Mouse (Mus musculus) heart, embryonic 14.5 days (tissue): ENCODE results near the gene Spag17. TPM values are rescaled to one million over a fixed set of nuclear protein-coding genes. Genes with fewer than 3 reads are reported as not detected.

Source experiments
- ATAC-seq: fragments of 200-750 bp; cut with Nextera tagmentation; 2 replicates; pipeline ENCODE4 v1.8.0; 2017; ENCODE audit warnings: low read depth, moderate TSS enrichment; ENCODE audit not compliant: insufficient number of reproducible peaks, insufficient read depth, low FRiP score
- H3K27ac ChIP-seq, 2 experiments: fragments of 200-500 bp in 1 of 2; fragments of 300-500 bp in 1 of 2; sonication (generic) in 1 of 2; replicated peaks in 1 of 2; 2 replicates each; pipeline ENCODE4 v1.5.1; 2012 to 2014; ENCODE audit warnings: low read depth in 2 of 2, low read length in 2 of 2, control low read depth in 1 of 2, mild to moderate bottlenecking in 1 of 2, mixed read lengths in 1 of 2; ENCODE audit not compliant: control insufficient read depth in 1 of 2, insufficient read depth in 1 of 2
- H3K27me3 ChIP-seq: fragments of 300-500 bp; sonication (generic); 2 replicates; pipeline ENCODE4 v1.6.1; 2014; ENCODE audit warnings: mild to moderate bottlenecking, low read length, control low read depth; ENCODE audit not compliant: control insufficient read depth, insufficient read depth
- H3K36me3 ChIP-seq: fragments of 300-500 bp; sonication (generic); 2 replicates; pipeline ENCODE4 v1.6.1; 2014; ENCODE audit warnings: mild to moderate bottlenecking, control low read depth, low read length, mixed read lengths; ENCODE audit not compliant: control insufficient read depth, insufficient read depth
- H3K4me1 ChIP-seq, 2 experiments: fragments of 200-500 bp in 1 of 2; fragments of 300-500 bp in 1 of 2; sonication (generic) in 1 of 2; 2 replicates each; pipeline ENCODE4 v1.6.1; 2012 to 2014; ENCODE audit warnings: low read length in 2 of 2, control low read depth in 1 of 2, mixed read lengths in 1 of 2; ENCODE audit not compliant: control insufficient read depth in 2 of 2, insufficient read depth in 2 of 2
- H3K4me2 ChIP-seq: fragments of 300-500 bp; sonication (generic); 2 replicates; pipeline ENCODE4 v1.6.1; 2014; ENCODE audit warnings: mild to moderate bottlenecking, low read length
- H3K4me3 ChIP-seq, 2 experiments: fragments of 200-500 bp in 1 of 2; fragments of 300-500 bp in 1 of 2; sonication (generic) in 1 of 2; 2 replicates each; pipeline ENCODE4 v1.5.1; 2012 to 2014; ENCODE audit warnings: low read length in 2 of 2, mild to moderate bottlenecking in 2 of 2, control low read depth in 1 of 2, low read depth in 1 of 2, moderate library complexity in 1 of 2; ENCODE audit not compliant: control insufficient read depth in 1 of 2, insufficient read depth in 1 of 2
- H3K9ac ChIP-seq: fragments of 300-500 bp; sonication (generic); 2 replicates; pipeline ENCODE4 v1.6.1; 2014; ENCODE audit warnings: mild to moderate bottlenecking, low read length
- H3K9me3 ChIP-seq: fragments of 300-500 bp; sonication (generic); 2 replicates; pipeline ENCODE4 v1.6.1; 2016; ENCODE audit warnings: low read length, control low read depth; ENCODE audit not compliant: control insufficient read depth
- WGBS: fragments of 180-500 bp; shearing (Covaris S2); extraction: QIAGEN DNeasy Blood & Tissue Kit; methylation state at CpG from one replicate; pipeline ENCODE4 v1.1.7; 2014; 5-methylcytosine and 5-hydroxymethylcytosine counted together
- polyA plus RNA-seq: library from polyadenylated mRNA; unstranded; fragments of >200 nt; fragmentation: Nextera tagmentation; extraction: Ambion mirVana; gene quantifications from 2 replicates; pipeline ENCODE4 v1.2.1, GENCODE M21; 2014

The Spag17 gene
- polyA plus RNA-seq, 1 experiment from 2014 or later, result 0.31 TPM

GRCm38 (mm10) chr3:99965863-99966262 is 80.7 kb downstream of the Spag17 start:
- Histone ChIP-seq H3K27ac (no peak overlapping the region), H3K9me3 (no peaks in the 10 kb centered on the region), H3K36me3 (no peaks in the 10 kb centered on the region), H3K4me2 (no peak overlapping the region), H3K4me1 (no peaks in the 10 kb centered on the region), H3K27me3 (no peaks in the 10 kb centered on the region), H3K4me3 (no peak overlapping the region), H3K9ac (no peak overlapping the region)
- no peak for ATAC-seq
- WGBS, result 70% methylated on average over 4 of the region's 4 CpGs

GRCm38 (mm10) chr3:99966285-99966684 is 81.1 kb downstream of the Spag17 start:
- ATAC-seq, result no peak
- Histone ChIP-seq H3K27ac (no peak overlapping the region), H3K9ac (no peak overlapping the region), H3K27me3 (no peaks in the 10 kb centered on the region), H3K9me3 (no peaks in the 10 kb centered on the region), H3K4me1 (no peaks in the 10 kb centered on the region), H3K4me2 (no peak overlapping the region), H3K4me3 (no peak overlapping the region), H3K36me3 (no peaks in the 10 kb centered on the region)
- WGBS, result 67% methylated on average over 2 of the region's 2 CpGs

DNA sequence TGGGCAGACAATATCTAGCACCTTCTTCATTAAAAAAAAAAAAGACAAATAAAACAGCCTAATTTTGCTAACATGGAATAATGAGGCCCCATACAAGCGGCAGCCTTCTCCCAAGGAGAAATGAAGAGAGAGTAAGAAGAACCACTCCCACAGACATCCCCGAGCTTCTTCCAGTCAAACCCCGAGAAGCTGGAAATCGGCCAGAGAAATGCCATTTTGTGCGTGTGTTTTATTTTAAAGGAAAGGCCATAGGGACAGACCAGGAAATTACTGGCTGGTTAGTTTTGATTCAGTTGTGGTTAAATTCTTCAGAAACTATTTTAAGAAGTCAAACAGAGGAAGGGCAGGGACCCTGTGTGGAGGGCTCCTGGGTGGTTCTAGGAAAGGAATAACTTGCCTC is 85.6 kb downstream of the Spag17 start:
- no peaks in the 10 kb centered on the region for H3K9me3 ChIP-seq
- H3K36me3 ChIP-seq, result no peaks in the 10 kb centered on the region
- no peak overlapping the region for H3K27ac ChIP-seq
- ATAC-seq, result no peak
- no peaks in the 10 kb centered on the region for H3K27me3 ChIP-seq
- H3K4me3 ChIP-seq, result no peak overlapping the region
- 47% methylated on average over 5 of the region's 5 CpGs for WGBS
- no peak overlapping the region for H3K4me2 ChIP-seq
- no peak overlapping the region for H3K9ac ChIP-seq
- H3K4me1 ChIP-seq, result no peaks in the 10 kb centered on the region

DNA sequence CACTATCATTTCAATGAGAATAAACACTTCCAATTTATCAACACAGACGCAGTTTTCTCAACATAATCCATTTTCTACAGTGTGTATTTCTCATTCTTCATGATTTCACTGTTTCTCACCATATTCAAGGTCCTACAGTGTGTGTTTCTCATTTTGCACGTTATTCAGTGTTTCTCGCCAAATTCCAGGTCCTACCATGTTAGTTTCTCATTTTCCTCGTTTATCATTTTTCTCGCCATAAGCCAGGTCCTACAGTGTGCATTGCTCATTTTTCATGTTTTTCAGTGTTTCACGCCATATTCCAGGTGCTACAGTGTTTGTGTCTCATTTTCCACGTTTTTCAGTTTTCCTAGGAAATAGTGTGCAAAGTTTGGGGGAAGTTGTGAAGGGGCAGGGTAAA is 95.8 kb downstream of the Spag17 start:
- 59% methylated on average over 7 of the region's 7 CpGs for WGBS
- Histone ChIP-seq H3K4me1 (no peaks in the 10 kb centered on the region), H3K9ac (no peak overlapping the region), H3K4me2 (no peak overlapping the region), H3K27ac (no peak overlapping the region), H3K4me3 (no peak overlapping the region), H3K27me3 (no peaks in the 10 kb centered on the region), H3K9me3 (no peaks in the 10 kb centered on the region), H3K36me3 (no peaks in the 10 kb centered on the region)
- ATAC-seq, result no peak

- Histone ChIP-seq H3K9ac (no peak overlapping the region), H3K9me3 (peaks cover 3% of the 10 kb centered on the region; the same call in 1 of the 2 replicates), H3K4me3 (no peak overlapping the region), H3K4me2 (no peak overlapping the region), H3K27ac (no peak overlapping the region), H3K4me1 (no peaks in the 10 kb centered on the region), H3K36me3 (no peaks in the 10 kb centered on the region), H3K27me3 (no peaks in the 10 kb centered on the region)
- 64% methylated on average over 1 of the region's 1 CpGs for WGBS
- ATAC-seq, result no peak
Measured at GRCm38 (mm10) chr3:100004676-100005075, 119.5 kb downstream of the Spag17 start.

DNA sequence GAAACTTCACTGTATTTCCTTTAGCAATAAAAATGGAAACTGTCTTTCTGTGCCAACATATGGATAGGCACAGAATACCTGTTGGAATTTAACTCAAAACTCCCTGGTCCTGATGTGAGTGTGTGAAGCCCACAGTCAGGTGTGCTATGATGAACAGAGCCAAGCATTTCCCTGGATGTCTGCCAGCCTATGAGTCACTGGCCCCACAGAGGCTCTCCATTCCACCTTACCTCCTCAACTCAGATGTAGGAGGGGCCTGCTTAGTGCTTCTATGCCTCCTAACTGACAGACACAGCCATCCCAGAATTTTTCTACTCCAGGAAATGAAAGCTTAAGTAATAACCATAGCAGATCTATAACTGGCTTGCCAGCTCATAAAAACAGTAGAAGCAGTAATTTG is 124.6 kb downstream of the Spag17 start:
- Histone ChIP-seq H3K36me3 (no peaks in the 10 kb centered on the region), H3K4me3 (no peak overlapping the region), H3K9ac (no peak overlapping the region), H3K27ac (no peak overlapping the region), H3K4me1 (no peaks in the 10 kb centered on the region), H3K4me2 (no peak overlapping the region), H3K27me3 (no peaks in the 10 kb centered on the region), H3K9me3 (no peaks in the 10 kb centered on the region)
- ATAC-seq, result no peak

DNA sequence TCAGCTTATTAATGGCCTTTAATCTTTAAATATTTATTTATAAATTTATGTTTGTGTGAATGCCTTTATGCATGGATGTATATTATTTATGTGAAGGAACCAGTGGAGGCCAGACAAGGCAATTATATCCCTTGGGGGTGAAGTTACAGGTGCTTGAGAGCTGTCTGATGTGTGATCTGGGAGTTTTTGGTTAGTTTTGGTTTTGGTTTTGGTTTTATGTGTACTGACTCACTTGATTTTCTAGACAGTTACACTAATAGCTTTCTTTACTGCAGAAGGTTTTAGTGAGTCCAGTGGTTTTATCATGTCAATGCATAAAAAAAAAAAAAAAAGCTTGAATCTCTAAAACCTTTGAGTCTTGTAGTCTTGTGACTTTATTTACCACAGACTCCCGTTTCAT is 128.9 kb downstream of the Spag17 start:
- Histone ChIP-seq H3K27ac (no peak overlapping the region), H3K4me3 (no peak overlapping the region), H3K9ac (no peak overlapping the region), H3K9me3 (no peaks in the 10 kb centered on the region; the same call in 1 of the 2 replicates), H3K4me1 (no peaks in the 10 kb centered on the region), H3K27me3 (no peaks in the 10 kb centered on the region), H3K4me2 (no peak overlapping the region), H3K36me3 (no peaks in the 10 kb centered on the region)
- no peak for ATAC-seq
- 84% methylated on average over 1 of the region's 1 CpGs for WGBS

- Histone ChIP-seq H3K4me1 (no peaks in the 10 kb centered on the region), H3K4me2 (no peak overlapping the region), H3K36me3 (no peaks in the 10 kb centered on the region), H3K27me3 (no peaks in the 10 kb centered on the region), H3K9ac (no peak overlapping the region), H3K27ac (no peak overlapping the region), H3K4me3 (no peak overlapping the region), H3K9me3 (no peaks in the 10 kb centered on the region)
- WGBS, result 31% methylated on average over 4 of the region's 4 CpGs
- ATAC-seq, result no peak
Measured at GRCm38 (mm10) chr3:100031291-100031690, 146.1 kb downstream of the Spag17 start.
